Mouse (Mus musculus) liver, embryonic 16.5 days (tissue): ENCODE measurements at regions not wholly inside any gene's neighbourhood (a gene's known extent, or its start where the extent isn't known, plus 50 kb on each side); places are given as distances from the start of the nearest gene placed in this dataset.

ENCODE experiments used
- ATAC-seq: fragments of 200-750 bp; cut with Nextera tagmentation; 2 replicates; pipeline ENCODE4 v1.8.0; 2017; ENCODE audit warnings: low read depth, mild to moderate bottlenecking, moderate number of reproducible peaks, moderate library complexity
- H3K27ac ChIP-seq: fragments of 300-500 bp; sonication (generic); 2 replicates; pipeline ENCODE4 v1.5.1; 2014; ENCODE audit warnings: mild to moderate bottlenecking, low read length
- H3K27me3 ChIP-seq: fragments of 300-500 bp; sonication (generic); 2 replicates; pipeline ENCODE4 v1.6.1; 2014; ENCODE audit warnings: low read depth, low read length, mixed read lengths; ENCODE audit not compliant: control insufficient read depth, insufficient read depth
- H3K36me3 ChIP-seq: fragments of 300-500 bp; sonication (generic); 2 replicates; pipeline ENCODE4 v1.6.1; 2014; ENCODE audit warnings: mild to moderate bottlenecking; ENCODE audit not compliant: control insufficient read depth, insufficient read depth
- H3K4me1 ChIP-seq: fragments of 300-500 bp; sonication (generic); 2 replicates; pipeline ENCODE4 v1.6.1; 2014; ENCODE audit warnings: low read depth, low read length, mixed read lengths; ENCODE audit not compliant: control insufficient read depth
- H3K4me2 ChIP-seq: fragments of 300-500 bp; sonication (generic); 2 replicates; pipeline ENCODE4 v1.6.1; 2014; ENCODE audit warnings: low read depth, low read length, mixed read lengths
- H3K4me3 ChIP-seq: fragments of 300-500 bp; sonication (generic); 2 replicates; pipeline ENCODE4 v1.5.1; 2014; ENCODE audit warnings: low read depth, mild to moderate bottlenecking, low read length
- H3K9ac ChIP-seq: fragments of 300-500 bp; sonication (generic); 2 replicates; pipeline ENCODE4 v1.6.1; 2014; ENCODE audit warnings: low read depth, low read length
- H3K9me3 ChIP-seq: fragments of 300-500 bp; sonication (generic); replicated peaks from 2 replicates; pipeline ENCODE4 v1.6.1; 2016; ENCODE audit warnings: low read length; ENCODE audit not compliant: control insufficient read depth
- WGBS: fragments of 180-500 bp; shearing (Covaris S2); extraction: QIAGEN DNeasy Blood & Tissue Kit; methylation state at CpG from one replicate; pipeline ENCODE4 v1.1.7; 2014; ENCODE audit not compliant: insufficient replicate concordance; 5-methylcytosine and 5-hydroxymethylcytosine counted together

GRCm38 (mm10) chr3:149423491-149423890 is 433.1 kb upstream of the Adgrl2 start:
- H3K36me3 ChIP-seq = no peaks in the 10 kb centered on the region
- no peaks in the 10 kb centered on the region for H3K4me1 ChIP-seq
- H3K4me2 ChIP-seq = no peak overlapping the region
- ATAC-seq = no peak
- WGBS = 50% methylated on average over 9 of the region's 9 CpGs
- H3K4me3 ChIP-seq = no peak overlapping the region
- no peaks in the 10 kb centered on the region for H3K27me3 ChIP-seq
- no peaks in the 10 kb centered on the region for H3K9me3 ChIP-seq
- no peak overlapping the region for H3K27ac ChIP-seq
- no peak overlapping the region for H3K9ac ChIP-seq

DNA sequence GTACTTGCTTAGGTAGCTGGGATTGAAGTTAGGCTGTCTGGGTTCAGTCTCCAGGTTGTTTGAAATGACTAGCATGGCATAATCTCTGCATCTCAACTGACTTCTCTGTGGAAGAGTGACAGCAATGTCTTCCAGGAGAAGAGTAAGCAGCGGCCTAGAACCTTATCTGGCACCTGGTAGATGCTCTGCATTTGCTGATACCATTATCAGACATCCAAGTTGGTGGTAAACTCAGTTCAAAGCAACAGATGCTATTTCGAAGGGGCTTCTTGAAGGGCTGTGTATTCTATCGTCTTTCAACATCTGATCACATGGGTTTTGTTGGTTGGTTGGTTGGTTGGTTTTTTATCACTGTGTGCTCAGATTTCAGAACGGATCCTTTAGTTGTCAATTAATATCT is 424.7 kb upstream of the Adgrl2 start:
- no peak overlapping the region for H3K4me2 ChIP-seq
- H3K27ac ChIP-seq = no peak overlapping the region
- no peaks in the 10 kb centered on the region for H3K4me1 ChIP-seq
- 18% methylated on average over 4 of the region's 4 CpGs for WGBS
- no peaks in the 10 kb centered on the region for H3K36me3 ChIP-seq
- H3K27me3 ChIP-seq = no peaks in the 10 kb centered on the region
- ATAC-seq = no peak
- H3K9ac ChIP-seq = no peak overlapping the region
- H3K4me3 ChIP-seq = no peak overlapping the region
- no peaks in the 10 kb centered on the region for H3K9me3 ChIP-seq

DNA sequence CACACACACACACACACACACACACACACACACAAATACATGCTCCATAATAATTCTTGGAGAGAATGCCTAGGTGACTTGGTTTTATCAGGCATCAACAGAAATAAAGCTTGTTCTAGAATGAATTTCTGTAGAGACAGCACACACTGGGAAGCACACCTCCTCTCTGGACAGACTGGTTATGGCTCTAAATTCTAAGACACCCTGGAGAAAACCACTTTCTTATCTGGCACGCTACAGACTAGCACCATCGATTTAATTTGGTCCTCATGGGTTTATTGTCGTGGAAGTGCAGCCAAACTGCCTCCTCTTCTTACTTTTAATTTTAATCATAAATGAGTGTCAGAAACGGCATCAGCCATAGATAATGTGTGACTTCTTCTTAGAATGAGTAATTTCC is 422.8 kb upstream of the Adgrl2 start:
- Histone ChIP-seq H3K9me3 (no peaks in the 10 kb centered on the region), H3K4me1 (no peaks in the 10 kb centered on the region), H3K4me3 (no peak overlapping the region), H3K27ac (no peak overlapping the region), H3K36me3 (no peaks in the 10 kb centered on the region), H3K4me2 (no peak overlapping the region), H3K27me3 (no peaks in the 10 kb centered on the region), H3K9ac (no peak overlapping the region)
- WGBS = 29% methylated on average over 4 of the region's 4 CpGs
- ATAC-seq = no peak

- no peak for ATAC-seq
- Histone ChIP-seq H3K4me2 (no peak overlapping the region), H3K4me3 (no peak overlapping the region), H3K9me3 (no peaks in the 10 kb centered on the region), H3K36me3 (no peaks in the 10 kb centered on the region), H3K27ac (no peak overlapping the region), H3K4me1 (no peaks in the 10 kb centered on the region), H3K9ac (no peak overlapping the region), H3K27me3 (no peaks in the 10 kb centered on the region)
- WGBS = 59% methylated on average over 2 of the region's 2 CpGs
These were observed 420.2 kb upstream of the Adgrl2 start for GRCm38 (mm10) chr3:149410518-149410917.

DNA sequence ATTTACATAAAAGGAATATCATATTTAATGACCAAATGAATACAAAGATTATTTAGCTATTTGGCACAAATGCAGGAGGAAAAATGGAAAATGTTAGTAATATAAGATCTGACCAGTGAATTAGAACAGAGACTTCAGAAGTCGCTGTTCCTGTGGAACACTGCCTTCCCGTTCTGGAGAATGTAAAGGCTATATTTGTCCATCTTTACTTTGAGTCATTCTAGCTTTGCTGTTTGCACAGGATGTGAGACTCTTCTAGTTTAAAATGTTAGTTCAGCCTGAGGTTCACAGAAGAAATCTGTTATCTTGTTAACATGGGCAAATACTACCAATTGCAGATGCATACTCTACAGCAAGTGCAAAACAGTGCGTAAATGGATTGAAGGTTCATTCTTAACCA is 418.5 kb upstream of the Adgrl2 start:
- Histone ChIP-seq H3K4me3 (no peak overlapping the region), H3K9ac (no peak overlapping the region), H3K4me2 (no peak overlapping the region), H3K9me3 (no peaks in the 10 kb centered on the region), H3K36me3 (no peaks in the 10 kb centered on the region), H3K27ac (no peak overlapping the region), H3K4me1 (no peaks in the 10 kb centered on the region), H3K27me3 (no peaks in the 10 kb centered on the region)
- WGBS = 67% methylated on average over 3 of the region's 3 CpGs
- ATAC-seq = no peak

DNA sequence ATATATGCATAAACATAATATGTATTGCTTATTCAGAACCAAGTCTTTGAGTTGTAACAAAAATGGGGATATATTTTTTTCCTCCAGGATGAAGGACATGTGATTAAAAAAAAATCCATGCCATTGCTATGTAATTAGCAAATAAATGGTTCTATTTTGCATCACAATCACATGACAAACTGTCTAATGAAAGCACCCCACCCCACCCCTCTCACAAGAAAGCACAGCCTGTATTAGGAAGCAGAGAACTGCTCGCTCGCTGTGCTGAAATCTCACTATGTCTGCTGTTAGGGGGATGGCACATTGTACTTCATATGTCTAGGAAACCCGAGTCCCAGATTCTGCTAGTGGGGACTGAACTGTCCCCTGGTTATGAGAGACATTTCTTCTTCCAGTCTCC is 415.5 kb upstream of the Adgrl2 start:
- H3K27me3 ChIP-seq = no peaks in the 10 kb centered on the region
- no peak overlapping the region for H3K27ac ChIP-seq
- no peak overlapping the region for H3K4me2 ChIP-seq
- no peak overlapping the region for H3K9ac ChIP-seq
- no peaks in the 10 kb centered on the region for H3K4me1 ChIP-seq
- no peak overlapping the region for H3K4me3 ChIP-seq
- no peaks in the 10 kb centered on the region for H3K9me3 ChIP-seq
- no peak for ATAC-seq
- no peaks in the 10 kb centered on the region for H3K36me3 ChIP-seq
- 67% methylated on average over 3 of the region's 3 CpGs for WGBS

DNA sequence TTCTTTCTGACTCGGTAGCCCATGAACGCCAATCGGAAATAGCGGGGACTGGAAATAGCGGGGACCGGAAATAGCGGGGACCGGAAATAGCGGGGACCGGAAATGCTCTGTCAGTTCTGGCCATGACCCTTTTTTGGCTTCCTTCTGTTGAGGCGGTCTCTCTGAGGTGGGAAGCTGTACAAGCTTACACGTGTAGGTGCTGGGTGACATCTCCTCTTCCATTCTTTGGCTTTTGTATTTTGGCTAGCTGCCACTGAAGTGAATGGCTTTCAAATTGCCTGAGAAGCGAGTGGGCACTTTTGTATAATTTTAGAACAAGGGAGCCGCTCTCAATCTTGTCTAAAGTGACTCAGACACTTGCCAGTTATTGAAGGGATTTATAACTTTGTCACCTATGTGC is 414.3 kb upstream of the Adgrl2 start:
- 78% methylated on average over 14 of the region's 14 CpGs for WGBS
- H3K27me3 ChIP-seq = no peaks in the 10 kb centered on the region
- H3K36me3 ChIP-seq = no peaks in the 10 kb centered on the region
- H3K4me2 ChIP-seq = no peak overlapping the region
- no peak for ATAC-seq
- no peak overlapping the region for H3K9ac ChIP-seq
- H3K4me3 ChIP-seq = no peak overlapping the region
- H3K4me1 ChIP-seq = no peaks in the 10 kb centered on the region
- no peaks in the 10 kb centered on the region for H3K9me3 ChIP-seq
- no peak overlapping the region for H3K27ac ChIP-seq

- Histone ChIP-seq H3K9me3 (no peaks in the 10 kb centered on the region), H3K4me1 (no peaks in the 10 kb centered on the region), H3K9ac (no peak overlapping the region), H3K36me3 (no peaks in the 10 kb centered on the region), H3K27ac (no peak overlapping the region), H3K4me2 (no peak overlapping the region), H3K27me3 (no peaks in the 10 kb centered on the region), H3K4me3 (no peak overlapping the region)
- WGBS = 63% methylated on average over 9 of the region's 9 CpGs
- ATAC-seq = no peak
These were observed 412.1 kb upstream of the Adgrl2 start for GRCm38 (mm10) chr3:149402496-149402895.

GRCm38 (mm10) chr3:149395082-149395481 is 404.7 kb upstream of the Adgrl2 start:
- Histone ChIP-seq H3K4me1 (no peaks in the 10 kb centered on the region), H3K9ac (no peak overlapping the region), H3K9me3 (no peaks in the 10 kb centered on the region), H3K27me3 (no peaks in the 10 kb centered on the region), H3K36me3 (no peaks in the 10 kb centered on the region), H3K27ac (no peak overlapping the region), H3K4me2 (no peak overlapping the region), H3K4me3 (no peak overlapping the region)
- ATAC-seq = no peak
- WGBS = 32% methylated on average over 4 of the region's 4 CpGs
